Mouse (Mus musculus) limb, embryonic 13.5 days (tissue): ENCODE measurements around the gene Idh3g. TPM values are rescaled to one million over a fixed set of nuclear protein-coding genes. Genes with fewer than 3 reads are reported as not detected.
A peak's percentile ranks its signal among the peaks of the same experiment; 100 is the strongest.

Source experiments
- ATAC-seq: fragments of 200-750 bp; cut with Nextera tagmentation; 2 replicates; pipeline ENCODE4 v1.8.0; 2017; ENCODE audit warnings: low read depth, moderate number of reproducible peaks, moderate TSS enrichment; ENCODE audit not compliant: low FRiP score
- H3K27ac ChIP-seq: fragments of 300-500 bp; sonication (generic); 2 replicates; pipeline ENCODE4 v1.5.1; 2015; ENCODE audit warnings: inconsistent platforms, mild to moderate bottlenecking, moderate library complexity
- H3K27me3 ChIP-seq: fragments of 300-500 bp; sonication (generic); 2 replicates; pipeline ENCODE4 v1.6.1; 2015; ENCODE audit warnings: mild to moderate bottlenecking, inconsistent platforms
- H3K36me3 ChIP-seq: fragments of 300-500 bp; sonication (generic); 2 replicates; pipeline ENCODE4 v1.6.1; 2015; ENCODE audit warnings: inconsistent platforms, mild to moderate bottlenecking, moderate library complexity
- H3K4me1 ChIP-seq: fragments of 300-500 bp; sonication (generic); 2 replicates; pipeline ENCODE4 v1.6.1; 2015; ENCODE audit warnings: inconsistent platforms
- H3K4me2 ChIP-seq: fragments of 300-500 bp; sonication (generic); replicated peaks from 2 replicates; pipeline ENCODE4 v1.6.1; 2015; ENCODE audit warnings: inconsistent platforms, mild to moderate bottlenecking, moderate library complexity
- H3K4me3 ChIP-seq: fragments of 300-500 bp; sonication (generic); 2 replicates; pipeline ENCODE4 v1.5.1; 2015; ENCODE audit warnings: moderate library complexity, mild to moderate bottlenecking, inconsistent platforms
- H3K9ac ChIP-seq: fragments of 300-500 bp; sonication (generic); 2 replicates; pipeline ENCODE4 v1.6.1; 2015; ENCODE audit warnings: mild to moderate bottlenecking, inconsistent platforms
- H3K9me3 ChIP-seq: fragments of 300-500 bp; sonication (generic); 2 replicates; pipeline ENCODE4 v1.6.1; 2016; ENCODE audit warnings: inconsistent platforms
- WGBS: fragments of 180-500 bp; shearing (Covaris S2); methylation state at CpG from one replicate; pipeline ENCODE4 v1.1.7; 2015; 5-methylcytosine and 5-hydroxymethylcytosine counted together
- polyA plus RNA-seq: library from polyadenylated mRNA; unstranded; fragments of >200 nt; fragmentation: Nextera tagmentation; extraction: Ambion mirVana; gene quantifications from 2 replicates; pipeline ENCODE4 v1.2.1, GENCODE M21; 2015

The Idh3g gene
- polyA plus RNA-seq, result 200 and 206 TPM in 2 replicates

GRCm38 (mm10) chrX:73786364-73787224, at the start of gene Idh3g, which contains the start of gene Ssr4:
Gene Idh3g, minus strand, starts transcription at chrX:73786897.
Gene Ssr4, plus strand, starts transcription at chrX:73787028.
- Histone ChIP-seq H3K4me1 (peaks cover 12% of the 10 kb centered on the region), H3K27me3 (peaks cover 5% of the 10 kb centered on the region), H3K4me3 (peak within 1 kb of the TSS; percentile 60), H3K9me3 (no peaks in the 10 kb centered on the region), H3K36me3 (peaks cover 25% of the 10 kb centered on the region), H3K9ac (peak within 1 kb of the TSS; percentile 75), H3K4me2 (peak within 1 kb of the TSS; percentile 68), H3K27ac (peak within 1 kb of the TSS; percentile 85; the same call in 1 of the 2 replicates)
- 20% methylated on average over 52 of the region's 52 CpGs for WGBS
- ATAC-seq, result peak; percentile 95

GRCm38 (mm10) chrX:73835731-73836130, 49.0 kb upstream of the Idh3g start:
- H3K4me2 ChIP-seq, result no peak overlapping the region
- H3K27ac ChIP-seq, result no peak overlapping the region
- no peak overlapping the region for H3K4me3 ChIP-seq
- no peaks in the 10 kb centered on the region for H3K27me3 ChIP-seq
- WGBS, result 83% methylated on average over 1 of the region's 1 CpGs
- no peaks in the 10 kb centered on the region for H3K36me3 ChIP-seq
- no peak overlapping the region for H3K9ac ChIP-seq
- no peaks in the 10 kb centered on the region for H3K9me3 ChIP-seq
- H3K4me1 ChIP-seq, result no peaks in the 10 kb centered on the region
- no peak for ATAC-seq

GRCm38 (mm10) chrX:73824185-73825151, 37.8 kb upstream of the Idh3g start, which contains the start of gene Pdzd4:
Gene Pdzd4, minus strand, starts transcription at chrX:73824969.
- H3K9me3 ChIP-seq, result no peaks in the 10 kb centered on the region
- 15% methylated on average over 67 of the region's 84 CpGs for WGBS

GRCm38 (mm10) chrX:73823747-73824146, 37.0 kb upstream of the Idh3g start:
- Histone ChIP-seq H3K27ac (no peak overlapping the region), H3K36me3 (no peaks in the 10 kb centered on the region), H3K9me3 (no peaks in the 10 kb centered on the region), H3K9ac (peak overlapping the region; percentile 83), H3K4me3 (peak overlapping the region; percentile 63), H3K4me2 (peak overlapping the region; percentile 74), H3K4me1 (0 out of 2 replicates have a peak, but pooled peaks cover 4% of the 10 kb centered on the region), H3K27me3 (peaks cover 33% of the 10 kb centered on the region)
- 18% methylated on average over 17 of the region's 17 CpGs for WGBS
- ATAC-seq, result 0 out of 2 replicates have a peak, but pooled peaks have one; percentile 37

More at GRCm38 (mm10) chrX:73824185-73825151, 37.8 kb upstream of the Idh3g start, which contains the start of gene Pdzd4:
- 0 out of 2 replicates have a peak, but pooled peaks cover 4% of the 10 kb centered on the region for H3K4me1 ChIP-seq
- H3K27me3 ChIP-seq, result peaks cover 33% of the 10 kb centered on the region
- peak within 1 kb of the TSS; percentile 74 for H3K4me2 ChIP-seq
- peak within 1 kb of the TSS; percentile 63 for H3K4me3 ChIP-seq
- ATAC-seq, result peak; percentile 90
- H3K36me3 ChIP-seq, result no peaks in the 10 kb centered on the region
- H3K9ac ChIP-seq, result peak within 1 kb of the TSS; percentile 83
- peak within 1 kb of the TSS; percentile 67; the same call in 1 of the 2 replicates for H3K27ac ChIP-seq

- ATAC-seq, result no peak
- whole genome bisulfite sequencing, result 69% methylated on average over 3 of the region's 3 CpGs
- H3K27me3 ChIP-seq, result peaks cover 2% of the 10 kb centered on the region; the same call in 1 of the 2 replicates
- no peaks in the 10 kb centered on the region for H3K36me3 ChIP-seq
- H3K27ac ChIP-seq, result no peak overlapping the region
- H3K4me1 ChIP-seq, result no peaks in the 10 kb centered on the region
- no peak overlapping the region for H3K9ac ChIP-seq
- no peak overlapping the region for H3K4me3 ChIP-seq
- H3K9me3 ChIP-seq, result no peaks in the 10 kb centered on the region
- no peak overlapping the region for H3K4me2 ChIP-seq
These were observed 30.1 kb upstream of the Idh3g start for GRCm38 (mm10) chrX:73816596-73817314.

GRCm38 (mm10) chrX:73815072-73815471, 28.4 kb upstream of the Idh3g start:
- H3K27me3 ChIP-seq, result peaks cover 2% of the 10 kb centered on the region; the same call in 1 of the 2 replicates
- peak overlapping the region; percentile 53 for H3K4me2 ChIP-seq
- WGBS, result 4% methylated on average over 14 of the region's 14 CpGs
- no peaks in the 10 kb centered on the region for H3K36me3 ChIP-seq
- no peaks in the 10 kb centered on the region for H3K4me1 ChIP-seq
- H3K9me3 ChIP-seq, result no peaks in the 10 kb centered on the region
- H3K9ac ChIP-seq, result peak overlapping the region; percentile 65
- peak; percentile 64; the same call in 1 of the 2 replicates for ATAC-seq
- H3K4me3 ChIP-seq, result peak overlapping the region; percentile 38
- no peak overlapping the region for H3K27ac ChIP-seq

GRCm38 (mm10) chrX:73805814-73806213, 19.1 kb upstream of the Idh3g start:
- H3K27ac ChIP-seq, result no peak overlapping the region
- H3K4me3 ChIP-seq, result no peak overlapping the region
- H3K4me1 ChIP-seq, result no peaks in the 10 kb centered on the region
- no peaks in the 10 kb centered on the region for H3K36me3 ChIP-seq
- WGBS, result 39% methylated on average over 1 of the region's 1 CpGs
- H3K9me3 ChIP-seq, result no peaks in the 10 kb centered on the region
- no peak for ATAC-seq
- no peaks in the 10 kb centered on the region; the same call in 1 of the 2 replicates for H3K27me3 ChIP-seq
- H3K4me2 ChIP-seq, result no peak overlapping the region
- H3K9ac ChIP-seq, result no peak overlapping the region

- ATAC-seq, result 0 out of 2 replicates have a peak, but pooled peaks have one; percentile 48
- peaks cover 6% of the 10 kb centered on the region; the same call in 1 of the 2 replicates for H3K27me3 ChIP-seq
- 47% methylated on average over 9 of the region's 9 CpGs for WGBS
- no peak overlapping the region for H3K27ac ChIP-seq
- no peak overlapping the region for H3K4me3 ChIP-seq
- H3K4me2 ChIP-seq, result no peak overlapping the region
- H3K4me1 ChIP-seq, result no peaks in the 10 kb centered on the region
- no peak overlapping the region for H3K9ac ChIP-seq
- no peaks in the 10 kb centered on the region for H3K9me3 ChIP-seq
- peaks cover 5% of the 10 kb centered on the region for H3K36me3 ChIP-seq
These were observed 11.8 kb upstream of the Idh3g start for GRCm38 (mm10) chrX:73798502-73798901.

- H3K9me3 ChIP-seq, result no peaks in the 10 kb centered on the region
- WGBS, result 83% methylated on average over 2 of the region's 2 CpGs
- no peak overlapping the region for H3K4me3 ChIP-seq
- H3K4me2 ChIP-seq, result no peak overlapping the region
- peaks cover 5% of the 10 kb centered on the region for H3K36me3 ChIP-seq
- no peak for ATAC-seq
- H3K27me3 ChIP-seq, result peaks cover 6% of the 10 kb centered on the region; the same call in 1 of the 2 replicates
- H3K27ac ChIP-seq, result no peak overlapping the region
- H3K4me1 ChIP-seq, result no peaks in the 10 kb centered on the region
- no peak overlapping the region for H3K9ac ChIP-seq
These were observed 10.8 kb upstream of the Idh3g start for GRCm38 (mm10) chrX:73797511-73797910.

- Histone ChIP-seq H3K9ac (no peak overlapping the region), H3K4me2 (no peak overlapping the region), H3K4me1 (no peaks in the 10 kb centered on the region), H3K27me3 (no peaks in the 10 kb centered on the region; the same call in 1 of the 2 replicates), H3K36me3 (peaks cover 26% of the 10 kb centered on the region), H3K27ac (no peak overlapping the region), H3K9me3 (no peaks in the 10 kb centered on the region), H3K4me3 (no peak overlapping the region)
- WGBS, result 14% methylated on average over 1 of the region's 1 CpGs
- no peak for ATAC-seq
These were observed 6.8 kb upstream of the Idh3g start for GRCm38 (mm10) chrX:73793505-73793904.

GRCm38 (mm10) chrX:73793039-73793438, 6.3 kb upstream of the Idh3g start:
- H3K4me2 ChIP-seq, result no peak overlapping the region
- H3K36me3 ChIP-seq, result peaks cover 26% of the 10 kb centered on the region
- no peak overlapping the region for H3K27ac ChIP-seq
- 0 out of 2 replicates have a peak, but pooled peaks cover under 1% of the 10 kb centered on the region for H3K4me1 ChIP-seq
- H3K9ac ChIP-seq, result no peak overlapping the region
- ATAC-seq, result no peak
- no peaks in the 10 kb centered on the region; the same call in 1 of the 2 replicates for H3K27me3 ChIP-seq
- H3K4me3 ChIP-seq, result no peak overlapping the region
- no peaks in the 10 kb centered on the region for H3K9me3 ChIP-seq
